Mouse (Mus musculus) myocyte (in vitro differentiated cells): ENCODE measurements at regions not wholly inside any gene's neighbourhood (a gene's known extent, or its start where the extent isn't known, plus 50 kb on each side); places are given as distances from the start of the nearest gene placed in this dataset.

Source experiments
- H3K27me3 ChIP-seq: one replicate; pipeline ENCODE4 v1.6.1; 2011; ENCODE audit not compliant: control insufficient read depth, insufficient read depth, insufficient read length
- H3K36me3 ChIP-seq: one replicate; pipeline ENCODE4 v1.6.1; 2011; ENCODE audit not compliant: control insufficient read depth, insufficient read depth
- H3K4me2 ChIP-seq: one replicate; pipeline ENCODE4 v1.6.1; 2011; ENCODE audit warnings: low read depth, control low read depth
- H3K4me3 ChIP-seq: one replicate; pipeline ENCODE4 v1.5.1; 2011; ENCODE audit warnings: mild to moderate bottlenecking, control low read depth, moderate library complexity
- H3K79me2 ChIP-seq: one replicate; pipeline ENCODE4 v1.6.1; 2011; ENCODE audit not compliant: control insufficient read depth, insufficient read depth
- H3ac ChIP-seq: one replicate; pipeline ENCODE4 v1.6.1; 2011; ENCODE audit not compliant: control insufficient read depth, insufficient read length
- CEBPB ChIP-seq: IDR thresholded peaks from 2 replicates; pipeline ENCODE4 v1.6.1; 2011; ENCODE audit warnings: mild to moderate bottlenecking, moderate library complexity; ENCODE audit not compliant: poor library complexity, insufficient read depth, severe bottlenecking
- E2F4 ChIP-seq: IDR thresholded peaks from one replicate; pipeline ENCODE4 v1.6.1; 2011; ENCODE audit warnings: mild to moderate bottlenecking, control low read depth, moderate library complexity; ENCODE audit not compliant: insufficient read depth
- MAX ChIP-seq: IDR thresholded peaks from one replicate; pipeline ENCODE4 v1.6.1; 2011; ENCODE audit warnings: low read depth, mild to moderate bottlenecking, control low read depth
- MYOD1 ChIP-seq, 3 experiments: IDR thresholded peaks; one replicate each; pipeline ENCODE4 v1.6.1; 2011; ENCODE audit warnings: control low read depth in 2 of 3, low read depth in 2 of 3, mild to moderate bottlenecking in 2 of 3, moderate library complexity in 1 of 3; ENCODE audit not compliant: insufficient read length in 2 of 3, control insufficient read depth in 1 of 3
- MYOG ChIP-seq, 3 experiments: IDR thresholded peaks; one replicate each; pipeline ENCODE4 v1.6.1; 2011; ENCODE audit warnings: control low read depth in 2 of 3, low read depth in 2 of 3, mild to moderate bottlenecking in 2 of 3; ENCODE audit not compliant: insufficient read length in 2 of 3, control insufficient read depth in 1 of 3, insufficient read depth in 1 of 3
- POLR2A ChIP-seq: IDR thresholded peaks from one replicate; pipeline ENCODE4 v1.6.1; 2011; ENCODE audit warnings: low read depth, mild to moderate bottlenecking, control low read depth, moderate library complexity; ENCODE audit not compliant: insufficient read length
- POLR2AphosphoS2 ChIP-seq: IDR thresholded peaks from one replicate; pipeline ENCODE4 v1.6.1; 2011; ENCODE audit warnings: low read depth, control low read depth; ENCODE audit not compliant: insufficient read length
- REST ChIP-seq: IDR thresholded peaks from one replicate; pipeline ENCODE4 v1.6.1; 2011; ENCODE audit warnings: mild to moderate bottlenecking, control low read depth, moderate library complexity; ENCODE audit not compliant: insufficient read depth, insufficient read length
- SRF ChIP-seq: IDR thresholded peaks from one replicate; pipeline ENCODE4 v1.6.1; 2011; ENCODE audit warnings: low read depth; ENCODE audit not compliant: control insufficient read depth, insufficient read length
- TCF12 ChIP-seq: IDR thresholded peaks from one replicate; pipeline ENCODE4 v1.6.1; 2011; ENCODE audit warnings: mild to moderate bottlenecking, control low read depth; ENCODE audit not compliant: poor library complexity, insufficient read depth, severe bottlenecking
- TCF3 ChIP-seq: IDR thresholded peaks from one replicate; pipeline ENCODE4 v1.6.1; 2011; ENCODE audit warnings: low read depth, control low read depth; ENCODE audit not compliant: insufficient read length
- USF1 ChIP-seq: IDR thresholded peaks from one replicate; pipeline ENCODE4 v1.6.1; 2011; ENCODE audit warnings: low read depth, mild to moderate bottlenecking, control low read depth, moderate library complexity

GRCm38 (mm10) chr10:68842023-68842735 is 118.7 kb downstream of the Tmem26 start:
- Histone ChIP-seq H3ac (no peak overlapping the region), H3K4me3 (no peak overlapping the region), H3K36me3 (no peaks in the 10 kb centered on the region), H3K4me2 (no peak overlapping the region), H3K27me3 (no peaks in the 10 kb centered on the region), H3K79me2 (no peaks in the 10 kb centered on the region)
- TF ChIP-seq POLR2A (no peak), MAX (no peak), CEBPB (no peak)

- no peak overlapping the region for H3K4me3 ChIP-seq
- H3K4me2 ChIP-seq = no peak overlapping the region
- no peaks in the 10 kb centered on the region for H3K79me2 ChIP-seq
- H3K27me3 ChIP-seq = no peaks in the 10 kb centered on the region
- H3ac ChIP-seq = no peak overlapping the region
- no peaks in the 10 kb centered on the region for H3K36me3 ChIP-seq
- no peak for TF ChIP-seq E2F4
- no peak for TF ChIP-seq TCF12
- TF ChIP-seq MYOD1 (IDR thresholded peaks at IDR 0.05; ENCODE audit: control insufficient read depth in 1 of 3, insufficient read length in 2 of 3, low read depth in 2 of 3) = no peak
- no peak for TF ChIP-seq CEBPB
- TF ChIP-seq POLR2A = no peak
- no peak for TF ChIP-seq TCF3
- TF ChIP-seq MYOG (IDR thresholded peaks at IDR 0.05; ENCODE audit: control insufficient read depth in 1 of 3, insufficient read depth in 1 of 3, insufficient read length in 2 of 3, low read depth in 2 of 3) = no peak
- no peak for TF ChIP-seq POLR2AphosphoS2
- no peak for TF ChIP-seq USF1
- TF ChIP-seq SRF = no peak
- TF ChIP-seq REST = no peak
- no peak for TF ChIP-seq MAX
Measured at GRCm38 (mm10) chr10:68844066-68844465, 120.6 kb downstream of the Tmem26 start.

GRCm38 (mm10) chr10:68844596-68844995 is 121.2 kb downstream of the Tmem26 start:
- Histone ChIP-seq H3K27me3 (no peaks in the 10 kb centered on the region), H3K36me3 (no peaks in the 10 kb centered on the region), H3K4me2 (no peak overlapping the region), H3ac (no peak overlapping the region), H3K4me3 (no peak overlapping the region), H3K79me2 (no peaks in the 10 kb centered on the region)
- TF ChIP-seq MAX = no peak
- no peak for TF ChIP-seq SRF
- no peak for TF ChIP-seq MYOD1 (IDR thresholded peaks at IDR 0.05; ENCODE audit: control insufficient read depth in 1 of 3, insufficient read length in 2 of 3, low read depth in 2 of 3)
- no peak for TF ChIP-seq POLR2AphosphoS2
- TF ChIP-seq TCF3 = no peak
- no peak for TF ChIP-seq USF1
- no peak for TF ChIP-seq E2F4

- H3K4me2 ChIP-seq = no peak overlapping the region
- H3K27me3 ChIP-seq = no peaks in the 10 kb centered on the region
- H3K4me3 ChIP-seq = no peak overlapping the region
- H3ac ChIP-seq = no peak overlapping the region
- H3K36me3 ChIP-seq = no peaks in the 10 kb centered on the region
- H3K79me2 ChIP-seq = no peaks in the 10 kb centered on the region
- TF ChIP-seq E2F4 (no peak), MYOG (IDR thresholded peaks at IDR 0.05; ENCODE audit: control insufficient read depth in 1 of 3, insufficient read depth in 1 of 3, insufficient read length in 2 of 3, low read depth in 2 of 3) (no peak), MYOD1 (IDR thresholded peaks at IDR 0.05; ENCODE audit: control insufficient read depth in 1 of 3, insufficient read length in 2 of 3, low read depth in 2 of 3) (no peak), CEBPB (no peak), MAX (no peak), TCF3 (no peak), TCF12 (no peak), POLR2AphosphoS2 (no peak), SRF (no peak), REST (no peak), USF1 (no peak), POLR2A (no peak)
Measured at GRCm38 (mm10) chr10:68851153-68851552, 127.7 kb downstream of the Tmem26 start.

GRCm38 (mm10) chr10:68855934-68856891 is 132.8 kb downstream of the Tmem26 start:
- H3K4me2 ChIP-seq = peak overlapping the region; percentile 34
- H3K36me3 ChIP-seq = no peaks in the 10 kb centered on the region
- no peak overlapping the region for H3ac ChIP-seq
- no peak for TF ChIP-seq TCF12
- no peak for TF ChIP-seq USF1
- TF ChIP-seq CEBPB = no peak
- TF ChIP-seq SRF = no peak
- no peak for TF ChIP-seq REST
- TF ChIP-seq POLR2A = no peak
- no peak for TF ChIP-seq MYOG (IDR thresholded peaks at IDR 0.05; ENCODE audit: control insufficient read depth in 1 of 3, insufficient read depth in 1 of 3, insufficient read length in 2 of 3, low read depth in 2 of 3)
- H3K4me3 ChIP-seq = no peak overlapping the region
- H3K27me3 ChIP-seq = no peaks in the 10 kb centered on the region
- H3K79me2 ChIP-seq = no peaks in the 10 kb centered on the region
